Mouse (Mus musculus) embryonic facial prominence, embryonic 11.5 days (tissue): ENCODE results near the gene Rab39b. TPM values are rescaled to one million over a fixed set of nuclear protein-coding genes. Genes with fewer than 3 reads are reported as not detected.

Experiments used
- ATAC-seq: fragments of 200-750 bp; cut with Nextera tagmentation; replicated peaks from 2 replicates; pipeline ENCODE4 v1.8.0; 2017; ENCODE audit warnings: low read depth; ENCODE audit not compliant: insufficient number of reproducible peaks, low FRiP score, low TSS enrichment
- DNase-seq: peaks from one replicate; pipeline ENCODE4 v3.0.0-alpha.2; 2015; ENCODE audit warnings: low spot score
- H3K27ac ChIP-seq: fragments of 300-500 bp; sonication (generic); replicated peaks from 2 replicates; pipeline ENCODE4 v1.5.1; 2014; ENCODE audit warnings: mild to moderate bottlenecking, low read depth, low read length, control low read depth
- H3K27me3 ChIP-seq: fragments of 300-500 bp; sonication (generic); 2 replicates; pipeline ENCODE4 v1.6.1; 2014; ENCODE audit warnings: mild to moderate bottlenecking, low read length, moderate library complexity, mixed read lengths; ENCODE audit not compliant: control insufficient read depth, insufficient read depth
- H3K36me3 ChIP-seq: fragments of 300-500 bp; sonication (generic); replicated peaks from 2 replicates; pipeline ENCODE4 v1.6.1; 2014; ENCODE audit warnings: low read depth, mild to moderate bottlenecking, low read length, moderate library complexity, mixed read lengths; ENCODE audit not compliant: control insufficient read depth, insufficient read depth
- H3K4me1 ChIP-seq: fragments of 300-500 bp; sonication (generic); 2 replicates; pipeline ENCODE4 v1.6.1; 2014; ENCODE audit warnings: low read length, mixed read lengths; ENCODE audit not compliant: control insufficient read depth, insufficient read depth
- H3K4me2 ChIP-seq: fragments of 300-500 bp; sonication (generic); 2 replicates; pipeline ENCODE4 v1.6.1; 2014; ENCODE audit warnings: low read depth, mild to moderate bottlenecking, control low read depth, low read length, moderate library complexity
- H3K4me3 ChIP-seq: fragments of 300-500 bp; sonication (generic); 2 replicates; pipeline ENCODE4 v1.5.1; 2014; ENCODE audit warnings: low read depth, low read length, control low read depth
- H3K9ac ChIP-seq: fragments of 300-500 bp; sonication (generic); replicated peaks from 2 replicates; pipeline ENCODE4 v1.6.1; 2014; ENCODE audit warnings: mild to moderate bottlenecking, control low read depth, low read length
- H3K9me3 ChIP-seq: fragments of 300-500 bp; sonication (generic); replicated peaks from 2 replicates; pipeline ENCODE4 v1.6.1; 2016; ENCODE audit warnings: mild to moderate bottlenecking, low read length, inconsistent platforms, mixed read lengths; ENCODE audit not compliant: control insufficient read depth
- WGBS: fragments of 180-500 bp; shearing (Covaris S2); extraction: QIAGEN DNeasy Blood & Tissue Kit; methylation state at CpG from one replicate; pipeline ENCODE4 v1.1.7; 2014; 5-methylcytosine and 5-hydroxymethylcytosine counted together
- polyA plus RNA-seq: library from polyadenylated mRNA; unstranded; fragments of >200 nt; fragmentation: Nextera tagmentation; extraction: Ambion mirVana; gene quantifications from 2 replicates; pipeline ENCODE4 v1.2.1, GENCODE M21; 2014

Rab39b gene
- polyA plus RNA-seq: 8.2 and 8.9 TPM in 2 replicates

GRCm38 (mm10) chrX:75577582-75578324 is at the start of gene Rab39b:
Gene Rab39b (minus strand): TSS chrX:75578231.
- H3K4me2 ChIP-seq: peak within 1 kb of the TSS; percentile 53
- WGBS: 19% methylated on average over 41 of the region's 41 CpGs
- ATAC-seq: peak; percentile 85

GRCm38 (mm10) chrX:75578539-75578938 is 508 bp upstream of the Rab39b start:
- WGBS: 81% methylated on average over 2 of the region's 2 CpGs
- Histone ChIP-seq H3K9me3 (no peaks in the 10 kb centered on the region), H3K9ac (no peak overlapping the region), H3K4me1 (no peaks in the 10 kb centered on the region), H3K36me3 (no peaks in the 10 kb centered on the region), H3K27ac (no peak overlapping the region), H3K27me3 (no peaks in the 10 kb centered on the region), H3K4me3 (no peak overlapping the region), H3K4me2 (no peak overlapping the region)
- no peak for DNase-seq
- no peak for ATAC-seq

More at GRCm38 (mm10) chrX:75577582-75578324, at the start of gene Rab39b:
- Histone ChIP-seq H3K4me3 (peak within 1 kb of the TSS; percentile 53), H3K4me1 (no peaks in the 10 kb centered on the region), H3K27me3 (no peaks in the 10 kb centered on the region), H3K27ac (no peak within 1 kb of the TSS), H3K9me3 (no peaks in the 10 kb centered on the region), H3K9ac (peak within 1 kb of the TSS; percentile 60), H3K36me3 (no peaks in the 10 kb centered on the region)
- DNase-seq: peak; percentile 57

Other genes with a start within 250 kb of the Rab39b start
- 54.1 and 57.9 TPM in 2 replicates for gene Fundc2, start 195.8 kb downstream of the Rab39b start, polyA plus RNA-seq
- 0.93 and 1.2 TPM in 2 replicates for gene F8, start 195.6 kb downstream of the Rab39b start, polyA plus RNA-seq
- 23.3 and 26.2 TPM in 2 replicates for gene Cmc4, start 161.6 kb downstream of the Rab39b start, polyA plus RNA-seq
- gene Mtcp1, start 161.6 kb downstream of the Rab39b start, polyA plus RNA-seq: 7.1 and 9.4 TPM in 2 replicates
- 73.9 and 75.6 TPM in 2 replicates for gene Brcc3, start 161.6 kb downstream of the Rab39b start, polyA plus RNA-seq
- 212 and 232 TPM in 2 replicates for gene Vbp1, start 63.9 kb downstream of the Rab39b start, polyA plus RNA-seq